Comparison of ENCODE assay signal across 8 mouse cellular contexts in the genomic region with DNA sequence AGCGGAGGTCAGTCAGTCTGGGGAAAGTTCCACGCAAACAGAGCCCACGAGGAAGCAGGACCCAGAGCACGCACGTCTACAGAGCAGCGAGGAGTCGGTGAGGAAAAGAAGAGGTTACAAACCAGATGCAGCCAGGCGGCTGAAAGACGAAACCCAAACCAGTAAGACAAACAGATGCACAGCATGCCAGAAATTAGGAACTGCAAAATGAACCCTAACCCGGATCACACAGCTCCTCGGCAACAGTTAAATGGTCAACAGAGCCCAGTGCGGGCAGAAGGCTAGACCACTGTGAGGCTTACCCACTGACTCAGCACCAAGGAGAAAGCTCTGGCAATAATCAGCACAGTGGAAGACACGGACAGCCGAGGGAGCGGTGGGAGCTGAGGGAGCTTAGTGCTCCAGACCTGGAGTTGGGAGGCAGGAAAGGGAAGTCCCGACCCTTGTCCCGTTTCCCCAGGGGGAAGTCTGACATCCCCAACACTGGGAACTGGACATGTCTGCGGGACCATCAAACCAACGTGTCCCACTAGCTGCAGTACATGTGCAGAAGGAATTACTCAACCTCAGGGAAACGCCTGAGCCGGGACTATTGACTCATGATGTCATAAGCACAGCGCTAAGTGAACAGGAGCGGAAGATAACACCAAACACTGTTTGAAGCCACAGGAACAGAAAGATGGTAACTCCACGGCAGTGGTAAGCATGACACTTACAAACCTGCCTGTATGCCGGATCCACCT. TPM values are rescaled to one million over a fixed set of nuclear protein-coding genes. Genes with fewer than 3 reads are reported as not detected.
DNase-seq lines count a peak whose midpoint lies in the region; ATAC-seq lines count a peak whose summit lies in the region.

No protein-coding gene starts in this region.

- H3K4me2 ChIP-seq in forebrain, embryonic 11.5 days (ENCODE audit: low read depth, low read length, severe bottlenecking): no peak overlapping the region
- H3K4me2 ChIP-seq in forebrain, embryonic 12.5 days: no peak overlapping the region
- H3K4me2 ChIP-seq in lung, embryonic 15.5 days: peak overlapping the region; percentile 37

- H3K4me3 ChIP-seq in forebrain, embryonic 11.5 days (ENCODE audit: low read depth, low read length): no peak overlapping the region
- no peak overlapping the region for H3K4me3 ChIP-seq in forebrain, embryonic 12.5 days (replicated peaks)
- H3K4me3 ChIP-seq in lung, embryonic 15.5 days: no peak overlapping the region; the same call in 1 of the 2 replicates

- H3K4me1 ChIP-seq in forebrain, embryonic 11.5 days (replicated peaks; ENCODE audit: control insufficient read depth, insufficient read depth, low read length): 0 out of 2 replicates have a peak, but pooled peaks cover 2% of the 10 kb centered on the region
- peaks cover 19% of the 10 kb centered on the region for H3K4me1 ChIP-seq in forebrain, embryonic 12.5 days
- peaks cover 82% of the 10 kb centered on the region for H3K4me1 ChIP-seq in lung, embryonic 15.5 days

- no peak overlapping the region for H3K9ac ChIP-seq in forebrain, embryonic 11.5 days (ENCODE audit: low read length)
- H3K9ac ChIP-seq in forebrain, embryonic 12.5 days: no peak overlapping the region
- H3K9ac ChIP-seq in lung, embryonic 15.5 days: peak overlapping the region; percentile 34; the same call in 1 of the 2 replicates

- no peak for ATAC-seq in forebrain, embryonic 11.5 days (replicated peaks; ENCODE audit: low FRiP score)
- no peak for ATAC-seq in forebrain, embryonic 12.5 days (ENCODE audit: low FRiP score)
- no peak for ATAC-seq in lung, embryonic 15.5 days (ENCODE audit: borderline replicate concordance, extremely low read depth, low FRiP score, low TSS enrichment)

- H3K9me3 ChIP-seq in forebrain, embryonic 11.5 days (ENCODE audit: control insufficient read depth, low read length): no peaks in the 10 kb centered on the region
- no peaks in the 10 kb centered on the region for H3K9me3 ChIP-seq in forebrain, embryonic 12.5 days
- no peaks in the 10 kb centered on the region for H3K9me3 ChIP-seq in lung, embryonic 15.5 days

- H3K27ac ChIP-seq in forebrain, embryonic 11.5 days (ENCODE audit: low read depth, low read length): 0 out of 2 replicates have a peak overlapping the region, but pooled peaks have one; percentile 6
- no peak overlapping the region for H3K27ac ChIP-seq in forebrain, embryonic 12.5 days
- H3K27ac ChIP-seq in lung, embryonic 15.5 days: peak overlapping the region; percentile 99

- peaks cover 3% of the 10 kb centered on the region; the same call in 1 of the 2 replicates for H3K36me3 ChIP-seq in forebrain, embryonic 11.5 days (ENCODE audit: control insufficient read depth, insufficient read depth, low read length)
- H3K36me3 ChIP-seq in forebrain, embryonic 12.5 days (replicated peaks): peaks cover 94% of the 10 kb centered on the region
- H3K36me3 ChIP-seq in lung, embryonic 15.5 days: peaks cover 66% of the 10 kb centered on the region

- no peaks in the 10 kb centered on the region for H3K27me3 ChIP-seq in forebrain, embryonic 11.5 days (ENCODE audit: control insufficient read depth, insufficient read depth, low read length)
- H3K27me3 ChIP-seq in forebrain, embryonic 12.5 days: no peaks in the 10 kb centered on the region
- H3K27me3 ChIP-seq in lung, embryonic 15.5 days: no peaks in the 10 kb centered on the region

- no peak for DNase-seq in forebrain, embryonic 11.5 days (ENCODE audit: low spot score)
- peak; percentile 28 for DNase-seq in MN1 (ENCODE audit: low spot score)
- peak; percentile 28 for DNase-seq in heart, postnatal 4 days
- DNase-seq in adrenal gland, adult 8-10 months: no peak
- DNase-seq in thymus, postnatal 14 days: no peak
- no peak for DNase-seq in urinary bladder, adult 18-20 months (ENCODE audit: low spot score in 2 of 2)

- WGBS in forebrain, embryonic 11.5 days: 77% methylated on average over 25 of the region's 25 CpGs
- 77% methylated on average over 25 of the region's 25 CpGs for WGBS in forebrain, embryonic 12.5 days
- WGBS in lung, embryonic 15.5 days: 33% methylated on average over 25 of the region's 25 CpGs

RNA-seq across cellular contexts. Expression of a gene that starts 8.4 kb away (rescaled TPM):
- polyA plus RNA-seq in forebrain, embryonic 11.5 days (2014; fragmentation: Nextera tagmentation; extraction: Ambion mirVana): 86.4 and 93.3 TPM in 2 replicates
- 93.1 and 94.6 TPM in 2 replicates for polyA plus RNA-seq in forebrain, embryonic 12.5 days (2016; fragmentation: Nextera tagmentation; extraction: Ambion mirVana)
- 10 to 100 TPM; 76.1 to 80.1 TPM for total RNA-seq in heart, postnatal 4 days (2021)
- polyA plus RNA-seq in lung, embryonic 15.5 days (2015; fragmentation: Nextera tagmentation; extraction: Ambion mirVana): 169 and 176 TPM in 2 replicates
- total RNA-seq in adrenal gland, adult 8-10 months (2022): 10 to 100 TPM; 69.8 to 78.5 (median 71.8) TPM

RNA-seq across cellular contexts. Expression of a gene that starts 8.5 kb away (rescaled TPM):
- polyA plus RNA-seq in forebrain, embryonic 11.5 days (2014; fragmentation: Nextera tagmentation; extraction: Ambion mirVana): 52.9 and 59.6 TPM in 2 replicates
- 53.7 and 60.1 TPM in 2 replicates for polyA plus RNA-seq in forebrain, embryonic 12.5 days (2016; fragmentation: Nextera tagmentation; extraction: Ambion mirVana)
- 10 to 100 TPM; 74.3 to 76.3 TPM for total RNA-seq in heart, postnatal 4 days (2021)
- polyA plus RNA-seq in lung, embryonic 15.5 days (2015; fragmentation: Nextera tagmentation; extraction: Ambion mirVana): 43.4 and 46.5 TPM in 2 replicates
- 10 to 100 TPM; 74.7 to 93.2 (median 79.1) TPM for total RNA-seq in adrenal gland, adult 8-10 months (2022)

Comparison
In these comparisons a context has a peak if more than half of its experiments do, and no peak if none do; other contexts are left out.
1. DNase-seq: peak in MN1 (single experiment) and heart, postnatal 4 days (single experiment); none in forebrain, embryonic 11.5 days (single experiment), adrenal gland, adult 8-10 months (single experiment), thymus, postnatal 14 days (single experiment) and urinary bladder, adult 18-20 months (0 of 2).